Mouse (Mus musculus): ENCODE data around the gene Mrpl18. TPM values are rescaled to one million over a fixed set of nuclear protein-coding genes. Genes with fewer than 3 reads are reported as not detected.

Gene Mrpl18
- total and polyA plus RNA-seq, 3 experiments, result 202 to 257 TPM; not detected in 1

DNA sequence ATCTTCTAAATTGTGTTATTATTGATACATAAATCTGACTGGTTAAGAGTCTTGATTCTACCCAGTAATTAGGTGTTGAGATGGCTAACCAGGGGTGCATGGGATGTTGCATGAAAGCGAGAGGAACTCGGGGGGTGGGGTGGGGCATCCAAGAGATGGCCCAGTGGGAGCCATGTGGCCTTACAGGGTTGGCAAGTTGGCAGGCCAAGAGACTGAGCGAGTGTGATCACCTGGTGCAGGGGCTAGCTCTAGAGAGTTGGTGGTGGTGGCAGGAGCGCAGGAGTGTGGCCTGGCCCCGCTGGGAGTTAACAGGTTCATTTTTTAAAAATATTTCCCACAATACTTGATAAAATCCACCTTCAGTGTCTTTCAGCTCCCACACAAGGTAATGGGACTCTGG lies 18.5 kb downstream of the Mrpl18 start:
- Histone ChIP-seq H3K27ac (ENCODE audit: control insufficient read depth, low read depth, low read length) (no peak overlapping the region), H3K27me3 (ENCODE audit: control insufficient read depth in 1 of 2, insufficient read depth in 2 of 2, low read length in 2 of 2) (no peaks in the 10 kb centered on the region), H3K9me3 (replicated peaks; ENCODE audit: insufficient read depth, low read length) (no peaks in the 10 kb centered on the region), H3K4me1 (ENCODE audit: control insufficient read depth in 1 of 2, insufficient read depth in 2 of 2, low read length in 2 of 2) (no peaks in the 10 kb centered on the region), H3K9ac (ENCODE audit: control insufficient read depth, low read depth, low read length, poor library complexity, severe bottlenecking) (no peak overlapping the region), H3K79me2 (ENCODE audit: control insufficient read depth, insufficient read depth, low read length, poor library complexity) (no peaks in the 10 kb centered on the region), H3K36me3 (ENCODE audit: control insufficient read depth in 1 of 2, insufficient read depth in 2 of 2, low read length in 2 of 2) (no peaks in the 10 kb centered on the region), H3K4me3 (ENCODE audit: control insufficient read depth in 1 of 2, insufficient read depth in 1 of 2, low read depth in 2 of 2, low read length in 2 of 2) (no peak overlapping the region)
- TF ChIP-seq TAL1 (IDR thresholded peaks at IDR 0.05; ENCODE audit: low read length) (no peak), TBP (IDR thresholded peaks at IDR 0.05; ENCODE audit: low read depth, low read length) (no peak), JUND (IDR thresholded peaks at IDR 0.05; ENCODE audit: low read depth, low read length) (no peak), POLR2AphosphoS2 (IDR thresholded peaks at IDR 0.05; ENCODE audit: low read length) (no peak), MAZ (IDR thresholded peaks at IDR 0.05; ENCODE audit: low read depth, low read length) (no peak), ETS1 (IDR thresholded peaks at IDR 0.05; ENCODE audit: low read depth, low read length) (no peak), NRF1 (IDR thresholded peaks at IDR 0.05; ENCODE audit: insufficient read depth, low read depth, low read length, poor library complexity, severe bottlenecking) (no peak), MXI1 (IDR thresholded peaks at IDR 0.05; ENCODE audit: low read depth, low read length) (no peak), EP300 (IDR thresholded peaks at IDR 0.05; ENCODE audit: low read depth in 1 of 2, low read length in 2 of 2) (no peak), USF1 (IDR thresholded peaks at IDR 0.05; ENCODE audit: low read depth, low read length) (no peak), CTCF (IDR thresholded peaks at IDR 0.05 in 2 of 3, conservative IDR thresholded peaks at IDR 0.05 in 1 of 3; ENCODE audit: control insufficient read depth in 1 of 3, insufficient read depth in 1 of 3, low read depth in 2 of 3, low read length in 3 of 3, poor library complexity in 1 of 3, severe bottlenecking in 1 of 3) (no peak), USF2 (IDR thresholded peaks at IDR 0.05; ENCODE audit: borderline replicate concordance in 1 of 2, insufficient read depth in 1 of 2, low read depth in 1 of 2, low read length in 2 of 2) (no peak), BHLHE40 (IDR thresholded peaks at IDR 0.05; ENCODE audit: borderline replicate concordance, low read depth, low read length) (no peak), E2F4 (IDR thresholded peaks at IDR 0.05; ENCODE audit: borderline replicate concordance, low read depth, low read length) (no peak), POLR2AphosphoS5 (IDR thresholded peaks at IDR 0.05; ENCODE audit: borderline replicate concordance, low read depth, low read length) (no peak), GATA1 (IDR thresholded peaks at IDR 0.05; ENCODE audit: low read depth, low read length) (no peak), MEF2A (IDR thresholded peaks at IDR 0.05; ENCODE audit: extremely low read depth, insufficient replicate concordance, low read depth, low read length, poor library complexity, severe bottlenecking) (no peak)
- DNase-seq (ENCODE audit: low read depth, low spot score), result no peak

- Histone ChIP-seq H3K4me1 (ENCODE audit: control insufficient read depth in 1 of 2, insufficient read depth in 2 of 2, low read length in 2 of 2) (no peaks in the 10 kb centered on the region), H3K27me3 (ENCODE audit: control insufficient read depth in 1 of 2, insufficient read depth in 2 of 2, low read length in 2 of 2) (no peaks in the 10 kb centered on the region), H3K79me2 (ENCODE audit: control insufficient read depth, insufficient read depth, low read length, poor library complexity) (no peaks in the 10 kb centered on the region), H3K27ac (ENCODE audit: control insufficient read depth, low read depth, low read length) (no peak overlapping the region), H3K36me3 (ENCODE audit: control insufficient read depth in 1 of 2, insufficient read depth in 2 of 2, low read length in 2 of 2) (no peaks in the 10 kb centered on the region), H3K9me3 (replicated peaks; ENCODE audit: insufficient read depth, low read length) (no peaks in the 10 kb centered on the region), H3K9ac (ENCODE audit: control insufficient read depth, low read depth, low read length, poor library complexity, severe bottlenecking) (no peak overlapping the region), H3K4me3 (ENCODE audit: control insufficient read depth in 1 of 2, insufficient read depth in 1 of 2, low read depth in 2 of 2, low read length in 2 of 2) (no peak overlapping the region)
- no peak for DNase-seq (ENCODE audit: low read depth, low spot score)
- TF ChIP-seq POLR2AphosphoS2 (IDR thresholded peaks at IDR 0.05; ENCODE audit: low read length) (no peak), E2F4 (IDR thresholded peaks at IDR 0.05; ENCODE audit: borderline replicate concordance, low read depth, low read length) (no peak), NELFE (IDR thresholded peaks at IDR 0.05; ENCODE audit: low read depth, low read length) (no peak), RCOR1 (IDR thresholded peaks at IDR 0.05; ENCODE audit: low read depth, low read length) (no peak), TAL1 (IDR thresholded peaks at IDR 0.05; ENCODE audit: low read length) (no peak), KAT2A (conservative IDR thresholded peaks at IDR 0.05; ENCODE audit: low read depth, low read length) (no peak), GATA1 (IDR thresholded peaks at IDR 0.05; ENCODE audit: low read depth, low read length) (no peak)
These were observed 24.1 kb downstream of the Mrpl18 start for GRCm38 (mm10) chr17:12892033-12892432.

Measured in MEL (cell line).